Mouse (Mus musculus): ENCODE data around the gene Ly6g6e.
A peak's percentile ranks its signal among the peaks of the same experiment; 100 is the strongest.

Ly6g6e gene

GRCm38 (mm10) chr17:35071454-35071853 lies 5.2 kb upstream of the Ly6g6e start:
- no peak for DNase-seq (ENCODE audit: low spot score in 2 of 2)

GRCm38 (mm10) chr17:35074097-35074496 lies 2.6 kb upstream of the Ly6g6e start:
- no peak for DNase-seq (ENCODE audit: low spot score in 2 of 2)

GRCm38 (mm10) chr17:35077285-35077684 lies 583 bp downstream of the Ly6g6e start:
- DNase-seq (ENCODE audit: low spot score in 2 of 2) = no peak

GRCm38 (mm10) chr17:35077786-35078233 lies 1.1 kb downstream of the Ly6g6e start, which contains the start of gene Ly6g6d:
Gene Ly6g6d (minus strand): TSS chr17:35078065.
- no peak for DNase-seq (ENCODE audit: low spot score in 2 of 2)

GRCm38 (mm10) chr17:35079778-35080177 lies 3.1 kb downstream of the Ly6g6e start:
- no peak for DNase-seq (ENCODE audit: low spot score in 2 of 2)

- no peak for DNase-seq (ENCODE audit: low spot score in 2 of 2)
These were observed 3.5 kb downstream of the Ly6g6e start for GRCm38 (mm10) chr17:35080248-35080647.

- no peak for DNase-seq (ENCODE audit: low spot score in 2 of 2)
These were observed 4.0 kb downstream of the Ly6g6e start for GRCm38 (mm10) chr17:35080710-35081109.

GRCm38 (mm10) chr17:35082841-35083576 lies 6.3 kb downstream of the Ly6g6e start:
- DNase-seq (ENCODE audit: low spot score in 2 of 2) = no peak

GRCm38 (mm10) chr17:35083929-35084497 lies 7.3 kb downstream of the Ly6g6e start:
- DNase-seq (ENCODE audit: low spot score in 2 of 2) = no peak

- DNase-seq (ENCODE audit: low spot score in 2 of 2) = no peak
These were observed 8.6 kb downstream of the Ly6g6e start, which contains the start of gene Ly6g6f for GRCm38 (mm10) chr17:35085208-35085865. Gene Ly6g6f (minus strand): TSS chr17:35085610.

GRCm38 (mm10) chr17:35088151-35088550 lies 11.4 kb downstream of the Ly6g6e start:
- no peak for DNase-seq (ENCODE audit: low spot score in 2 of 2)

GRCm38 (mm10) chr17:35088825-35089644 lies 12.3 kb downstream of the Ly6g6e start, which contains the start of gene Abhd16a:
Gene Abhd16a (plus strand): TSS chr17:35089263.
- peak; percentile 86 to 94 for DNase-seq (ENCODE audit: low spot score in 2 of 2)

- DNase-seq (ENCODE audit: low spot score in 2 of 2) = peak; percentile 29 to 33
These were observed 13.6 kb downstream of the Ly6g6e start for GRCm38 (mm10) chr17:35090166-35090932.

GRCm38 (mm10) chr17:35092403-35093198 lies 15.9 kb downstream of the Ly6g6e start:
- DNase-seq (ENCODE audit: low spot score in 2 of 2) = no peak

GRCm38 (mm10) chr17:35094475-35095365 lies 18.0 kb downstream of the Ly6g6e start:
- DNase-seq (ENCODE audit: low spot score in 2 of 2) = no peak

GRCm38 (mm10) chr17:35096597-35096996 lies 19.9 kb downstream of the Ly6g6e start:
- DNase-seq (ENCODE audit: low spot score in 2 of 2) = no peak

- DNase-seq (ENCODE audit: low spot score in 2 of 2) = peak in 1 of 2 experiments; percentile 45
These were observed 20.5 kb downstream of the Ly6g6e start for GRCm38 (mm10) chr17:35097164-35097655.

- no peak for DNase-seq (ENCODE audit: low spot score in 2 of 2)
These were observed 23.6 kb downstream of the Ly6g6e start for GRCm38 (mm10) chr17:35100196-35100765.

Measured in spleen, postnatal 14 days (tissue).